Mouse (Mus musculus) T-helper 17 cell (primary cell): ENCODE measurements around the gene Enpp6.

Experiments
- in situ Hi-C, 2 experiments: fragments of 300-600 bp; cut with MboI, MseI; formaldehyde crosslinking; loops; 1 replicate in 1 of 2; 2 replicates in 1 of 2; pipeline ENCODE4 v1.15.1; 2025; ENCODE audit warnings: high pct_unique_total_duplicates in 2 of 2

Enpp6 gene

GRCm38 (mm10) chr8:46992579-46992978 lies 5.9 kb downstream of the Enpp6 start:
- in situ Hi-C loops: no loop called here

GRCm38 (mm10) chr8:46995931-46996664 lies 9.4 kb downstream of the Enpp6 start:
- in situ Hi-C loops: no loop called here

- in situ Hi-C loops: no loop called here
Observed at GRCm38 (mm10) chr8:47005676-47006075, 19.0 kb downstream of the Enpp6 start.

- in situ Hi-C loops: no loop called here
Observed at GRCm38 (mm10) chr8:47006785-47007184, 20.1 kb downstream of the Enpp6 start.

- in situ Hi-C loops: no loop called here
Observed at GRCm38 (mm10) chr8:47008220-47008773, 21.6 kb downstream of the Enpp6 start.

GRCm38 (mm10) chr8:47016268-47016946 lies 29.7 kb downstream of the Enpp6 start:
- in situ Hi-C loops: loop anchor here in 1 of 2 experiments (5.0 kb wide), 1 partner anchor 361 kb away; no protein-coding TSS in a partner anchor

- in situ Hi-C loops: no loop called here
Observed at GRCm38 (mm10) chr8:47021135-47021555, 34.5 kb downstream of the Enpp6 start.

GRCm38 (mm10) chr8:47024612-47025011 lies 37.9 kb downstream of the Enpp6 start:
- in situ Hi-C loops: loop anchor here in 1 of 2 experiments (25.0 kb wide), 1 partner anchor 1337 kb away; no protein-coding TSS in a partner anchor

GRCm38 (mm10) chr8:47026841-47027490 lies 40.3 kb downstream of the Enpp6 start:
- in situ Hi-C loops: loop anchor here in 1 of 2 experiments (25.0 kb wide), 1 partner anchor 1340 kb away; no protein-coding TSS in a partner anchor

GRCm38 (mm10) chr8:47028474-47028873 lies 41.8 kb downstream of the Enpp6 start:
- in situ Hi-C loops: loop anchor here in 1 of 2 experiments (25.0 kb wide), 1 partner anchor 1341 kb away; no protein-coding TSS in a partner anchor

- in situ Hi-C loops: loop anchor here in 1 of 2 experiments (25.0 kb wide), 1 partner anchor 1343 kb away; no protein-coding TSS in a partner anchor
Observed at GRCm38 (mm10) chr8:47030321-47030720, 43.6 kb downstream of the Enpp6 start.

- in situ Hi-C loops: loop anchor here in 1 of 2 experiments (25.0 kb wide), 1 partner anchor 1345 kb away; no protein-coding TSS in a partner anchor
Observed at GRCm38 (mm10) chr8:47032081-47032480, 45.4 kb downstream of the Enpp6 start.

- in situ Hi-C loops: loop anchor here in 1 of 2 experiments (25.0 kb wide), 1 partner anchor 1347 kb away; no protein-coding TSS in a partner anchor
Observed at GRCm38 (mm10) chr8:47033976-47034375, 47.3 kb downstream of the Enpp6 start.

GRCm38 (mm10) chr8:47036501-47036900 lies 49.8 kb downstream of the Enpp6 start:
- in situ Hi-C loops: loop anchor here in 1 of 2 experiments (25.0 kb wide), 1 partner anchor 1349 kb away; no protein-coding TSS in a partner anchor

GRCm38 (mm10) chr8:47037405-47037804 lies 50.7 kb downstream of the Enpp6 start:
- in situ Hi-C loops: loop anchor here in 1 of 2 experiments (25.0 kb wide), 1 partner anchor 1350 kb away; no protein-coding TSS in a partner anchor

- in situ Hi-C loops: loop anchor here in 1 of 2 experiments (25.0 kb wide), 1 partner anchor 1353 kb away; no protein-coding TSS in a partner anchor
Observed at GRCm38 (mm10) chr8:47040215-47040614, 53.5 kb downstream of the Enpp6 start.

GRCm38 (mm10) chr8:47046340-47046739 lies 59.7 kb downstream of the Enpp6 start:
- in situ Hi-C loops: loop anchor here in 1 of 2 experiments (25.0 kb wide), 1 partner anchor 1359 kb away; no protein-coding TSS in a partner anchor

- in situ Hi-C loops: loop anchor here in 1 of 2 experiments (25.0 kb wide), 1 partner anchor 1360 kb away; no protein-coding TSS in a partner anchor
Observed at GRCm38 (mm10) chr8:47047146-47047545, 60.5 kb downstream of the Enpp6 start.

GRCm38 (mm10) chr8:47048584-47048983 lies 61.9 kb downstream of the Enpp6 start:
- in situ Hi-C loops: loop anchor here in 1 of 2 experiments (25.0 kb wide), 1 partner anchor 1361 kb away; no protein-coding TSS in a partner anchor

- in situ Hi-C loops: loop anchor here in 1 of 2 experiments (25.0 kb wide), 1 partner anchor 560 kb away; no protein-coding TSS in a partner anchor
Observed at GRCm38 (mm10) chr8:47052643-47053042, 66.0 kb downstream of the Enpp6 start.

- in situ Hi-C loops: loop anchor here in 1 of 2 experiments (25.0 kb wide), 1 partner anchor 556 kb away; no protein-coding TSS in a partner anchor
Observed at GRCm38 (mm10) chr8:47056086-47056485, 69.4 kb downstream of the Enpp6 start.
